Mouse (Mus musculus): Measurements from ENCODE around the gene Elf2. TPM values are rescaled to one million over a fixed set of nuclear protein-coding genes. Genes with fewer than 3 reads are reported as not detected.

Gene Elf2
- polyA plus RNA-seq, 1 experiment, result 45.5 TPM

- TF ChIP-seq GATA1 (IDR thresholded peaks at IDR 0.05; ENCODE audit: low read length), result no peak
Measured at GRCm38 (mm10) chr3:51276421-51277111, 63.9 kb downstream of the Elf2 start.

GRCm38 (mm10) chr3:51275956-51276398, 64.5 kb downstream of the Elf2 start:
- no peak for TF ChIP-seq GATA1 (IDR thresholded peaks at IDR 0.05; ENCODE audit: low read length)

GRCm38 (mm10) chr3:51270069-51270817, 70.2 kb downstream of the Elf2 start:
- TF ChIP-seq GATA1 (IDR thresholded peaks at IDR 0.05; ENCODE audit: low read length), result no peak

GRCm38 (mm10) chr3:51268434-51268833, 72.0 kb downstream of the Elf2 start:
- no peak for TF ChIP-seq GATA1 (IDR thresholded peaks at IDR 0.05; ENCODE audit: low read length)

GRCm38 (mm10) chr3:51262942-51263341, 77.5 kb downstream of the Elf2 start:
- no peak for TF ChIP-seq GATA1 (IDR thresholded peaks at IDR 0.05; ENCODE audit: low read length)

GRCm38 (mm10) chr3:51258070-51258469, 82.4 kb downstream of the Elf2 start:
- TF ChIP-seq GATA1 (IDR thresholded peaks at IDR 0.05; ENCODE audit: low read length), result no peak

- no peak for TF ChIP-seq GATA1 (IDR thresholded peaks at IDR 0.05; ENCODE audit: low read length)
Measured at GRCm38 (mm10) chr3:51256450-51256849, 84.0 kb downstream of the Elf2 start.

- TF ChIP-seq GATA1 (IDR thresholded peaks at IDR 0.05; ENCODE audit: low read length), result no peak
Measured at GRCm38 (mm10) chr3:51254784-51255183, 85.7 kb downstream of the Elf2 start.

GRCm38 (mm10) chr3:51252689-51253402, 87.6 kb downstream of the Elf2 start:
- TF ChIP-seq GATA1 (IDR thresholded peaks at IDR 0.05; ENCODE audit: low read length), result no peak

GRCm38 (mm10) chr3:51252223-51252622, 88.2 kb downstream of the Elf2 start:
- no peak for TF ChIP-seq GATA1 (IDR thresholded peaks at IDR 0.05; ENCODE audit: low read length)

- TF ChIP-seq GATA1 (IDR thresholded peaks at IDR 0.05; ENCODE audit: low read length), result no peak
Measured at GRCm38 (mm10) chr3:51251057-51251456, 89.4 kb downstream of the Elf2 start.

GRCm38 (mm10) chr3:51249866-51250265, 90.6 kb downstream of the Elf2 start:
- no peak for TF ChIP-seq GATA1 (IDR thresholded peaks at IDR 0.05; ENCODE audit: low read length)

GRCm38 (mm10) chr3:51249460-51249859, 91.0 kb downstream of the Elf2 start:
- TF ChIP-seq GATA1 (IDR thresholded peaks at IDR 0.05; ENCODE audit: low read length), result no peak

GRCm38 (mm10) chr3:51248600-51248999, 91.9 kb downstream of the Elf2 start:
- no peak for TF ChIP-seq GATA1 (IDR thresholded peaks at IDR 0.05; ENCODE audit: low read length)

GRCm38 (mm10) chr3:51247704-51248103, 92.8 kb downstream of the Elf2 start:
- no peak for TF ChIP-seq GATA1 (IDR thresholded peaks at IDR 0.05; ENCODE audit: low read length)

- TF ChIP-seq GATA1 (IDR thresholded peaks at IDR 0.05; ENCODE audit: low read length), result no peak
Measured at GRCm38 (mm10) chr3:51239541-51239940, 100.9 kb downstream of the Elf2 start.

All from G1E-ER4 (cell line).